Mouse (Mus musculus) C2C12 (cell line): ENCODE data around the gene Sebox.

Experiments used
- CEBPB ChIP-seq: IDR thresholded peaks from one replicate; pipeline ENCODE4 v1.6.1; 2011; ENCODE audit warnings: low read depth, mild to moderate bottlenecking, control low read depth, moderate library complexity
- CTCF ChIP-seq: IDR thresholded peaks from one replicate; pipeline ENCODE4 v1.5.1; 2011; ENCODE audit not compliant: control insufficient read depth, insufficient read depth, insufficient read length
- FOSL1 ChIP-seq: IDR thresholded peaks from one replicate; pipeline ENCODE4 v1.8.0; 2011; ENCODE audit warnings: mild to moderate bottlenecking, low read length; ENCODE audit not compliant: poor library complexity, insufficient read depth, severe bottlenecking
- MAX ChIP-seq: IDR thresholded peaks from one replicate; pipeline ENCODE4 v1.6.1; 2011; ENCODE audit warnings: mild to moderate bottlenecking, control low read depth
- MYOG ChIP-seq: IDR thresholded peaks from one replicate; pipeline ENCODE4 v1.6.1; 2011; ENCODE audit not compliant: control insufficient read depth, insufficient read length; ENCODE audit errors: extremely low read depth
- USF1 ChIP-seq: IDR thresholded peaks from one replicate; pipeline ENCODE4 v1.6.1; 2011; ENCODE audit warnings: low read depth, mild to moderate bottlenecking, control low read depth, moderate library complexity

GRCm38 (mm10) chr11:78499543-78499942 is 3.7 kb upstream of the Sebox start:
- TF ChIP-seq CTCF (no peak), USF1 (no peak), MAX (no peak), FOSL1 (no peak), MYOG (no peak), CEBPB (no peak)
